Mouse (Mus musculus): ENCODE data around the gene Ddx25.

GRCm38 (mm10) chr9:35592903-35593302 lies 34.6 kb upstream of the Ddx25 start:
- TF ChIP-seq MXI1 (IDR thresholded peaks at IDR 0.05; ENCODE audit: low read depth, low read length) = no peak
- no peak for TF ChIP-seq ZNF384 (IDR thresholded peaks at IDR 0.05; ENCODE audit: low read depth, low read length)
- TF ChIP-seq EP300 (IDR thresholded peaks at IDR 0.05; ENCODE audit: low read length) = no peak
- TF ChIP-seq MAX (IDR thresholded peaks at IDR 0.05; ENCODE audit: low read length) = no peak
